Mouse (Mus musculus): ENCODE measurements around the gene Mosmo. TPM values are rescaled to one million over a fixed set of nuclear protein-coding genes. Genes with fewer than 3 reads are reported as not detected.

The Mosmo gene
- polyA plus RNA-seq, 1 experiment from 2014 or later = 14.7 TPM

DNA sequence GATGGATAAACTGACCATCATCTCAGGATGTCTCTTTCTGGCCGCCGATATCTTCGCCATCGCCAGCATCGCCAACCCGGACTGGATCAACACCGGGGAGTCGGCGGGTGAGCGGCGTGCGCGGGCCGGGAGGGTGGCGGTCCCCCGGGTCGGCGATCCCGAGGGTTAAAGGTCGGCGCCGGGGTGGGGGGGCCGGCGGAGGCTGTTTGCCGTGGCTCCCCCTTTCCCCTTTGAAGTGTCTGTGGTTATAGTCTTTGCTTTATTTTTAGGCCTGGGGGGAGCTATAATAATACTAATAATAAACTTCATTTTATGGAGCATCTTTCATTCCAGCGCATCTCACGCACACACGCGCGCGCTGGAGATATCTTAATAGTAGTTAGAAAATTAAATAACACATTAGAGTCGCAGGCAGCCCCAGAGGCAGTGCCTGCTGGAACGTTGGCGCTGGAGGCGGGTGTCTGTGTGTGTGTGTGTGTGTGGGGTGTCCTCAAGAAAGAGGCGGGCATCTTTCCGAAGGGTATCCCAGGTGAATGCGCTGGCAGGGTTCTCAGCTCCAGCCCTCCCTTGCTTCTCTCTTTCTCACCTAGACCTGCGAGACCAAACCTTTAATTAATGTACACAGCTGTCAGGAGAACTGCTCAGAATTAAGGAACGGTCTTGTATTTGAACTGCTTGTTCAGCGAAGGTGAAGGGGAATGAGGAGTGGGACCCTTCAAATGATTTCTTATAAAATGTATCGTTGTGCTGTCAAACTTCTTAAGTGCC, 530 bp downstream of the Mosmo start:
- 2% methylated on average over 42 of the region's 42 CpGs for WGBS
- Histone ChIP-seq H3K4me1 (peaks cover 28% of the 10 kb centered on the region), H3K27ac (replicated peaks) (peak overlapping the region; percentile 83), H3K9me3 (no peaks in the 10 kb centered on the region), H3K4me2 (replicated peaks) (peak overlapping the region; percentile 73), H3K36me3 (no peaks in the 10 kb centered on the region), H3K9ac (replicated peaks) (peak overlapping the region; percentile 93), H3K27me3 (no peaks in the 10 kb centered on the region), H3K4me3 (peak overlapping the region; percentile 89)
- peak; percentile 79; the same call in 1 of the 2 replicates for ATAC-seq (ENCODE audit: low FRiP score, low read depth)

DNA sequence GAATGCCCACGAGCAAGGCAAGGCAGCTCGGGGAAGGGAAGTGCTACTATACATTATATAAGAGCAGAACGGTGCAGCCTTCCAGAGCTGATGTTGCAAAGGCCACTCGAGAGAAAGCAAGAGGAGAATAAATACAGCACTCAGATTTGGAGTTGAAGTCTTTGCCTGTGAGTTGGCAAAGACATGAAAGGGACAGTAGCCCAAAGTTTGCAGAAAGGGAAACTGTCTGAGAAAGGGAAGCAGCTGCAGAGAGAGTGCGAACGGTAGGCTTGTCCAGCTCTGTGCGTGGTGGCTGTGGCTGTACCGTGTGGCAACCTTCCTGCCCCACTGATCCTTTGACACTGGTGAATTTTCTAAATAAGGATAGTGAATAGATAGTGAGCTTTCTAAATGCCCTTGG, 1.6 kb downstream of the Mosmo start:
- Histone ChIP-seq H3K4me1 (peaks cover 28% of the 10 kb centered on the region), H3K36me3 (no peaks in the 10 kb centered on the region), H3K27me3 (no peaks in the 10 kb centered on the region), H3K4me2 (replicated peaks) (peak overlapping the region; percentile 73), H3K9ac (replicated peaks) (peak overlapping the region; percentile 93; the same call in 1 of the 2 replicates), H3K27ac (replicated peaks) (no peak overlapping the region), H3K9me3 (no peaks in the 10 kb centered on the region), H3K4me3 (peak overlapping the region; percentile 89)
- ATAC-seq (ENCODE audit: low FRiP score, low read depth) = no peak
- WGBS = 69% methylated on average over 8 of the region's 8 CpGs

DNA sequence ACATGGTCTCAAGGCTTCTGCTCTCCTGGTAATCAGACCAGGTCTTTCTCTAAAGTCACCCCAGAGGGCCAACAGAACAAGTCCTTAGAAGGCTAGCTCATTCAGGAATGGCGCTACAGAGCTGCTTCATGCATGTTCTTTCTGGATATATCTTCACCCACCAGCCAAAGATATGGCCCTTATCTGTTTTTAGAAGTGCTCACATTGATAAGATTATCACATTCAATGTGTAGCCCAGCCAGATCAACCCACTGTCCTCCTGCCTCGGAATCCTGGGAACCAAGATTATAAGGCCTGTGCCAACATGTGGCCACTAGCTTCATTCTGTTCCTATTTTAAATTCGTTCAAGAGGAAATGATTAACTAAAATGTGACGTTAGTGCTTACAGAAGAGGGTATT, 4.6 kb downstream of the Mosmo start:
- no peaks in the 10 kb centered on the region for H3K9me3 ChIP-seq
- 91% methylated on average over 4 of the region's 4 CpGs for WGBS
- ATAC-seq (ENCODE audit: low FRiP score, low read depth) = no peak
- H3K4me1 ChIP-seq = peaks cover 20% of the 10 kb centered on the region
- H3K27me3 ChIP-seq = no peaks in the 10 kb centered on the region
- no peak overlapping the region for H3K4me2 ChIP-seq (replicated peaks)
- H3K9ac ChIP-seq (replicated peaks) = no peak overlapping the region
- H3K4me3 ChIP-seq = no peak overlapping the region
- no peaks in the 10 kb centered on the region for H3K36me3 ChIP-seq
- H3K27ac ChIP-seq (replicated peaks) = no peak overlapping the region

DNA sequence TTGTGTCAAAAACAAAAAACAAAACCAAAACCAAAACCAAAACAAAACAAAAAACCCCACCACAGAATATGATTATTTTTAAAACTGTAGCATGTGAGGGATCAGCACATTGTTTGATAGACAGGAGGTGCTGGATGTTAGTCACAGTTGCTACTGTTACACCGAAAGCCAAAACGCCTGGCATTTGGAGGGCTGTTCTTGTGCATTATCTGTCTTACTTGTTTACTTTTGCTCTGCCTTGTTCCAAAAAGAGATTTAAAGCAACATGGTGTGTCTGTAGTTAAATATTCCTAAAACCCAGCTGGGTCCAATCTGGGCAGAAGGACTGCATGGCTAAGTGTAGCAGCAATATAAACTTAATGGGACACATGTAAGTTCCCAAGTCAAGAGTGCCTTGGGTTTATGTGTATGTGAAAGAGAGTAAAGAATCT, 7.3 kb downstream of the Mosmo start:
- no peak overlapping the region for H3K9ac ChIP-seq (replicated peaks)
- 91% methylated on average over 2 of the region's 2 CpGs for WGBS
- H3K4me3 ChIP-seq = no peak overlapping the region
- no peak overlapping the region for H3K27ac ChIP-seq (replicated peaks)
- H3K9me3 ChIP-seq = no peaks in the 10 kb centered on the region
- no peaks in the 10 kb centered on the region for H3K27me3 ChIP-seq
- no peak overlapping the region for H3K4me2 ChIP-seq (replicated peaks)
- ATAC-seq (ENCODE audit: low FRiP score, low read depth) = no peak
- H3K36me3 ChIP-seq = no peaks in the 10 kb centered on the region
- H3K4me1 ChIP-seq = peaks cover 3% of the 10 kb centered on the region; the same call in 1 of the 2 replicates

DNA sequence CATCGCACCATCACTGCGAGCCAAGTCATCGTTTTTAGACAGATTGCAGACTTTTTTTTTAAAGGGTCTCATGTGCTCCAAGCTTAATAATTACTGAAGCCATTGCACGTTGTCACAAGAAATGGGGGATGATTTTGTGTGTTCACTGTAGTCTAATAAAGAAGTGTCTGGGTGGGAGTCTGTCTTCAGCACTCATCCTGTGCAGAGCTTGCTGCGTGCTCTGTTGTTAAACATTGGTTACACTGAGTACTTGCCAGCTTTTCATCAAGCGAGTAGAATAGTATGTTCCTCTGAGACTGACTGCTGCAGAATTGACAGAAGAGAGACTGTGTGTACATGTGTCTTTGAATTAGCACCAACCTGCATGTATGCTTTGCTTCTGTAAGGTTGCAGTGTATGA, 7.8 kb downstream of the Mosmo start:
- Histone ChIP-seq H3K9ac (replicated peaks) (no peak overlapping the region), H3K4me3 (no peak overlapping the region), H3K27me3 (no peaks in the 10 kb centered on the region), H3K4me2 (replicated peaks) (no peak overlapping the region), H3K27ac (replicated peaks) (no peak overlapping the region), H3K4me1 (no peaks in the 10 kb centered on the region), H3K9me3 (no peaks in the 10 kb centered on the region), H3K36me3 (no peaks in the 10 kb centered on the region)
- whole genome bisulfite sequencing = 93% methylated on average over 6 of the region's 6 CpGs
- ATAC-seq (ENCODE audit: low FRiP score, low read depth) = no peak

DNA sequence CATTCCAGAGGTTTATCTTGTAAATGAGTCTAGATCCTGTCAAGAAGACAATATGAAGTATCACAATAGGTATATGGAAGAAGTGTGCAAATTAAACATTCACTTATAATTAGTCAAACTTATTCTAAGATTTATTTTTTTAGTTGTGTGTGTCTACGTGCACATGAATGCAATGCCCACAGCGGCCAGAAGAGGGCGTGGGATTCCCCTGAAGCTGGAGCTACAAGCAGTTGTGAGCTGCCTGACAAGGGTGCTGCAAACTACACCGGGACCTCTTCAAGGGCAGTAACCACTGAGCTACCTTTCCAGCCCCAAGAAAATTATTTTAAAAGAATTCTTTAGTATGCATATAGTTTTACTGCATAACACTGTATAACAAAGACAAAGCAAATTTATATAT, 13.2 kb downstream of the Mosmo start:
- no peak overlapping the region for H3K9ac ChIP-seq (replicated peaks)
- ATAC-seq (ENCODE audit: low FRiP score, low read depth) = no peak
- H3K4me1 ChIP-seq = no peaks in the 10 kb centered on the region
- H3K27me3 ChIP-seq = no peaks in the 10 kb centered on the region
- H3K4me3 ChIP-seq = no peak overlapping the region
- H3K36me3 ChIP-seq = peaks cover 9% of the 10 kb centered on the region; the same call in 1 of the 2 replicates
- H3K27ac ChIP-seq (replicated peaks) = no peak overlapping the region
- no peaks in the 10 kb centered on the region for H3K9me3 ChIP-seq
- no peak overlapping the region for H3K4me2 ChIP-seq (replicated peaks)
- WGBS = 74% methylated on average over 4 of the region's 4 CpGs

DNA sequence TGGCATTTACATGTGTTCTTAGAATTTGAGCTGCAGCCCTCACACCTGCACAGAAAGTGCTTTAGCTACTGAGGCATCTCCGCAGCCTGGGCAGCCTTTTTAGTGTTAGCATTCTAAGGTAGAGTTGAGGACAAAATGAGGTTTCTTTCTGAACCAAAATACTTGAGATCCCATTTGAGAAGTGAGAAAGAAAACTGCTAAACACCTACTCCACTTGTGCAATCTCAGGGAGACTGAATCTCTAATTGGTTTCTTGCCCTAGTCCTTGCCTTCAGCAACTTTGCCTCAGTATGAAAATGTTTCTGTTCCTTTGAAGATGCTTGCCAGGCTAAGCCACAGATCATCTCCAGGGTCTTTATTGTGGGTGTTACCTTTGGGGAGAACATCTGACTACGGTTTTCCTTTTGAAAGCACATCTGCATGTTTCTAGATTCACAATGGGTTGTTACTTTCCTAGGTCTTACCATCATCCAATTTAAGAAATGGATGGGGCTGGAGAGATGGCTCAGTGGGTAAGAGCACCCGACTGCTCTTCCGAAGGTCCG, 16.5 kb downstream of the Mosmo start:
- no peak overlapping the region for H3K9ac ChIP-seq (replicated peaks)
- no peak for ATAC-seq (ENCODE audit: low FRiP score, low read depth)
- no peak overlapping the region for H3K27ac ChIP-seq (replicated peaks)
- H3K4me2 ChIP-seq (replicated peaks) = no peak overlapping the region
- no peaks in the 10 kb centered on the region for H3K9me3 ChIP-seq
- peaks cover 15% of the 10 kb centered on the region; the same call in 1 of the 2 replicates for H3K36me3 ChIP-seq
- WGBS = 96% methylated on average over 5 of the region's 5 CpGs
- no peaks in the 10 kb centered on the region for H3K4me1 ChIP-seq
- H3K4me3 ChIP-seq = no peak overlapping the region
- H3K27me3 ChIP-seq = no peaks in the 10 kb centered on the region

DNA sequence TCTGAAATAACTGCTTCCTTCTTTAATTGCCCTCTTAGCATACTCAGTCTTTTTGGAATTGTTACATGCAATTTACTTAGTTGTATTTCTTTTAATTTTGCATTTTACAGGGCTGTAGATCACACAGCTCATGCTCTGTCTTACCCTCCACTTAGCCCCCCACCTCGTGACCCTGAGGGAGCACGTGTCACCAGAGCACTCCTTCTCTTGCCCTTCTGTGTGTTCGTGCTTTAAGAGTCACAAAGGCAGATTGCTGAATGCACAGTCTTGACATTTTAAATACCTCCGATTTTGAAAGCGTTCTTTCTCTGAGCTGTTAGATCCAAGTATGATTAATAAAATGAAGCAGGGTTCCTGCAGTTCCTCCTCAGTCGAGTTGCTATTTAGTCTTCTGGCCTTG, 17.8 kb downstream of the Mosmo start:
- H3K4me1 ChIP-seq = no peaks in the 10 kb centered on the region
- H3K36me3 ChIP-seq = peaks cover 15% of the 10 kb centered on the region; the same call in 1 of the 2 replicates
- no peak overlapping the region for H3K4me3 ChIP-seq
- no peak overlapping the region for H3K9ac ChIP-seq (replicated peaks)
- H3K4me2 ChIP-seq (replicated peaks) = no peak overlapping the region
- ATAC-seq (ENCODE audit: low FRiP score, low read depth) = no peak
- no peaks in the 10 kb centered on the region for H3K9me3 ChIP-seq
- no peak overlapping the region for H3K27ac ChIP-seq (replicated peaks)
- WGBS = 27% methylated on average over 6 of the region's 6 CpGs
- no peaks in the 10 kb centered on the region for H3K27me3 ChIP-seq

DNA sequence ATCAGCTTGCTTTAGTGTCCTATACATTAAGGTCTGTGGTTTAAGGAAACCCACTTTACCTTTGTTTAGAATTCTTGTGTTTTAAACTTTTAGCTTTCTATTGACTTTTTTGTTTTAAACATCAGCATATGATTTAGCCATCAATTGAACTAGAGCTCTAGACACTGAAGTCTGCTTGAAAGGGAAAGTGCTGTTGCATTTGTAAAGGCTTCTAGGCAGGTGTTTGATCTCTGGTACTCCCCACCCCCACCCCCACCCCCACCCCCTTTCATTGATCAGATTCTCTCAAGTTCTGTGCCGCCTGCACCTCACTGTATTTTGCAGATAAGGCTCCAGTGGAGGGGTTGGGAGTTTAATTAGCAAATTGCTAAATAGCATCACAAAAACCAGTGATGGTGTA, 18.2 kb downstream of the Mosmo start:
- peaks cover 14% of the 10 kb centered on the region; the same call in 1 of the 2 replicates for H3K36me3 ChIP-seq
- 52% methylated on average over 1 of the region's 1 CpGs for WGBS
- H3K27me3 ChIP-seq = no peaks in the 10 kb centered on the region
- ATAC-seq (ENCODE audit: low FRiP score, low read depth) = no peak
- no peaks in the 10 kb centered on the region for H3K4me1 ChIP-seq
- no peaks in the 10 kb centered on the region for H3K9me3 ChIP-seq
- no peak overlapping the region for H3K27ac ChIP-seq (replicated peaks)
- H3K9ac ChIP-seq (replicated peaks) = no peak overlapping the region
- no peak overlapping the region for H3K4me3 ChIP-seq
- H3K4me2 ChIP-seq (replicated peaks) = no peak overlapping the region

DNA sequence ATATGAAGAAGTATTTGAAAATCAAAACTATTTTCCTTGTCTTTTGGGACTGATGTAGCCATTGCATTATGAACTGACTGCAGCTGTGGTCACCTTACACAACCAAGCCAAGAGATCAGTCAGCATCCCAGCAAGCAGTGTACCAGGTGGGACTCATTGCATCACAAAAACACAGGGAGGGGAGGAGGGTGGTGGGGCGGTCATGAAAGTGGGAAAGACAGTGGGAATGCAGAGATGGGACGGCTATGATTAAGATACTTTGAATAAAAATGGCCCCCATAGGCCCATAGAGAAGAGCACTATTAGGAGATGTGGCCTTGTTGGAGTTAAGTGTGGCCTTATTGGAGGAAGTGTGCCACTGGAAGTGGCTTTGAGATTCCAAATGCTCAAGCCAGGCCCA, 18.9 kb downstream of the Mosmo start:
- Histone ChIP-seq H3K4me2 (replicated peaks) (no peak overlapping the region), H3K9me3 (no peaks in the 10 kb centered on the region), H3K27ac (replicated peaks) (no peak overlapping the region), H3K4me3 (no peak overlapping the region), H3K27me3 (no peaks in the 10 kb centered on the region), H3K9ac (replicated peaks) (no peak overlapping the region), H3K36me3 (peaks cover 13% of the 10 kb centered on the region; the same call in 1 of the 2 replicates), H3K4me1 (no peaks in the 10 kb centered on the region)
- WGBS = 94% methylated on average over 2 of the region's 2 CpGs
- ATAC-seq (ENCODE audit: low FRiP score, low read depth) = no peak

DNA sequence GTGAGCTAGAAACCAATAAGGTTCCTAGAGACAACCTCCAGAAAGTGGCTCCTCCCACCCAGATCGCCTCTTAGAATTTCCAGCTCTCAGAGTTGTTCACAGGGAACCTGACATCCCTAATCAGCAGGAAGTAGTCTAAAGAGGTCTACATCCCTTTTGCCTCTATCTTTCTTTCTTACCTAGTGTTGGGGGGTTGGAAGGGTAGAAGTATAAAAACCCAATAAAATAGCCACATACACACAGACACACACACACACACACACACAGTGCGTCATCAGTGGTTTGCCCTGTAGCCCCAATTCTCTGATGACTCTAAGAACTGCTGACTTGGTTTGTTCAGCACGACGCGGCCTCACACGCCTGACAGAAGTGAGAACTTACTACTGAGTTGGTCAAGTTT, 22.2 kb downstream of the Mosmo start:
- Histone ChIP-seq H3K4me2 (replicated peaks) (no peak overlapping the region), H3K9me3 (no peaks in the 10 kb centered on the region), H3K27ac (replicated peaks) (no peak overlapping the region), H3K4me3 (no peak overlapping the region), H3K9ac (replicated peaks) (no peak overlapping the region), H3K4me1 (no peaks in the 10 kb centered on the region), H3K27me3 (no peaks in the 10 kb centered on the region), H3K36me3 (peaks cover 6% of the 10 kb centered on the region; the same call in 1 of the 2 replicates)
- ATAC-seq (ENCODE audit: low FRiP score, low read depth) = no peak
- 94% methylated on average over 6 of the region's 6 CpGs for WGBS

DNA sequence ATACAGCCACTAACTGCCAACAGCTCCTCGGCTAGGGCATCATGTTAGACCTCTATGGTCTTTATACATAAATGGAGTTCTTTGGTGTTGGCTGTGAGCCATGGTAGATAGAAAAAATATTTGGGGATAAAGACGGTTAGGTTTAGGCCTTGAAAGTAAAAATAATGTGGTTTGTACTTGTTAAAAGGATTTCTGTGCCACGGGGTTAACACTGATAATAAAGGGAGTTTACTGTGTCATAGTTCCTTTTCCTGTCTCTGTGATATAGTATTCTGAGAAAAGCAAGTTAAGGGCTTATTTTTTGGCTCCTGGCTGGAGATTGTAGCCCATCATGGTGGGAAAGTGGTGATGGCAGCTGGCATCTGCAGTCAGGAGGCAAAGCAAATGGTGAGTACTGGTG, 26.5 kb downstream of the Mosmo start:
- Histone ChIP-seq H3K36me3 (no peaks in the 10 kb centered on the region), H3K27me3 (no peaks in the 10 kb centered on the region), H3K4me2 (replicated peaks) (no peak overlapping the region), H3K4me3 (no peak overlapping the region), H3K9me3 (no peaks in the 10 kb centered on the region), H3K4me1 (no peaks in the 10 kb centered on the region), H3K27ac (replicated peaks) (no peak overlapping the region), H3K9ac (replicated peaks) (no peak overlapping the region)
- WGBS = 93% methylated on average over 3 of the region's 3 CpGs
- ATAC-seq (ENCODE audit: low FRiP score, low read depth) = no peak
